Mouse (Mus musculus) cortical plate, adult 2 months (tissue): ENCODE results near the gene Cadm2. TPM values are rescaled to one million over a fixed set of nuclear protein-coding genes. Genes with fewer than 3 reads are reported as not detected.

ENCODE experiments used
- H3K27ac ChIP-seq: fragments of 200-500 bp; 2 replicates; pipeline ENCODE4 v1.5.1; 2012; ENCODE audit warnings: low read length, control low read depth, inconsistent platforms; ENCODE audit not compliant: insufficient read depth
- H3K4me1 ChIP-seq: fragments of 200-500 bp; 2 replicates; pipeline ENCODE4 v1.6.1; 2011; ENCODE audit warnings: low read length; ENCODE audit not compliant: control insufficient read depth, insufficient read depth
- H3K4me3 ChIP-seq: fragments of 200-500 bp; 2 replicates; pipeline ENCODE4 v1.5.1; 2011; ENCODE audit warnings: mild to moderate bottlenecking, low read length, control low read depth; ENCODE audit not compliant: insufficient read depth
- CTCF ChIP-seq: fragments of 200-500 bp; IDR thresholded peaks from 2 replicates; pipeline ENCODE4 v1.5.1; 2011; ENCODE audit warnings: mild to moderate bottlenecking, control low read depth, low read length; ENCODE audit not compliant: insufficient read depth; ENCODE audit errors: extremely low read depth
- POLR2A ChIP-seq: fragments of 200-500 bp; IDR thresholded peaks from 2 replicates; pipeline ENCODE4 v1.6.1; 2011; ENCODE audit warnings: mild to moderate bottlenecking, low read length, control low read depth; ENCODE audit not compliant: insufficient read depth; ENCODE audit errors: extremely low read depth
- polyA plus RNA-seq: library from polyadenylated mRNA; depleted of rRNA; stranded (reverse); fragments of >200 nt; gene quantifications from 2 replicates; pipeline ENCODE4 v1.2.3, GENCODE M21; 2012

Cadm2 gene
- polyA plus RNA-seq, 1 experiment: 72.3 TPM

DNA sequence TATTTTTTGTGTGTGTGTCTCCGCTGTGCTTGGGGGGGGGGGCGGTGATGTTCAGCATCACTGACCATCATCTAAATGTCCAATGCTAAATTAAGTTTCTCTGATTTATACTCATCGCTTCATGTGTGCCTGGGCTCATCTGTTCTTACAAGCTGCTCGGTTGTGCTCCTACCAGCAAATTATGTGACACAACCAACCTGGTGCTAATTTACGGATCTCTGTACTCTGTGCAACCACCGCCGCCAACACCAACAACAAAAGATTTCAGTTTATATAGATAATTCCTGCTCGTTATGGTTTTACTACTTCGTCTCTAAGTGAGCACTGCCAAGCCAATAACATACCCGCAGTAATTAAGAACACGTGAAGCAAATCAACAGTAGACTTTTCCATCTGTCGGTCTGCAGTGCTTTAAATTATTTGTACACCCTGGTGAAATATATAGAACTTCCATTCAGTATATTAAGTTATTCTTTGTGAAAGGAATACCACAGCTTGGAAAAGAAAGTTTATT is 700.8 kb downstream of the Cadm2 start:
- Histone ChIP-seq H3K4me3 (no peak overlapping the region), H3K4me1 (peaks cover 1% of the 10 kb centered on the region; the same call in 1 of the 2 replicates), H3K27ac (no peak overlapping the region)
- TF ChIP-seq POLR2A: no peak
- no peak for TF ChIP-seq CTCF

DNA sequence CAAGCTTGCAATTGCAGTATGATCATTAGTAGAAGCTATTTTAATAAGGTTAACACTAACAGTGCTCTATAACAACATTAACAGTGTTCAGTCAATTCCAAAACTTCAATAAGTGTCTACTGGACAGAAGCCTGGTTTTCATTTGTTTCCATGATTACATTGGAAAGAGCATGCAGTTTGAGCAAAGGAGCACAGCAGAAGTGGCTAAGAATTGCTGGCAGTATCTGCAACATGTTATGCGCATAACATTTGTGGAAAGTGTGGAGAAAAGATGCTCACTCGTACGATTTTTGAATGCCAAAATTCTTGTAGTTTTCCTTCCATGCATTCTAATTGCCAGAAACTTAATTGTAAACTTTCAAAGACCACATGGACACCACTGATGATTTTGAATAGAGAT is 718.9 kb downstream of the Cadm2 start:
- TF ChIP-seq POLR2A: no peak
- TF ChIP-seq CTCF: no peak
- no peak overlapping the region for H3K27ac ChIP-seq
- no peaks in the 10 kb centered on the region for H3K4me1 ChIP-seq
- no peak overlapping the region for H3K4me3 ChIP-seq

DNA sequence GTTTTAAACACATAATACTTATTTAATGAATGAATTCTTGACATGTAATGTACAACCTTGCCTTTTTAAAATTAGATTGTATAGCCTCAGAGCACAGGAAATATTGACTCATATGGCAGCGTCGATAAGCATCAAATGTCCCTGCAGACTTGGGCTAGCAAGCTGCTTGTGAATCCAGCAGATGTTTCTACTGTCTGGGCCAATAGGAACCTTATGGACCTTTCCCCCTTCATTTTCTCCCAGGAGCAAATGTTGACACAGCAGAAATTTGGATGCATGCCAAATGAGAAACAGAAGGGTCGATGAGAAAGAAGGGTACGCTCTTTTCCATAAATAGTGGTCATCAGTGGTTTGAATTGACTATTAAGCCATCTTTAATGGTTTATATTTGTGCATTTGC is 720.0 kb downstream of the Cadm2 start:
- no peak overlapping the region for H3K27ac ChIP-seq
- no peak overlapping the region for H3K4me3 ChIP-seq
- H3K4me1 ChIP-seq: no peaks in the 10 kb centered on the region
- TF ChIP-seq POLR2A (no peak), CTCF (no peak)

GRCm38 (mm10) chr16:66892359-66892758 is 728.3 kb downstream of the Cadm2 start:
- Histone ChIP-seq H3K4me1 (no peaks in the 10 kb centered on the region), H3K4me3 (no peak overlapping the region), H3K27ac (no peak overlapping the region)
- TF ChIP-seq CTCF (no peak), POLR2A (no peak)

- H3K4me3 ChIP-seq: no peak overlapping the region
- no peak overlapping the region for H3K27ac ChIP-seq
- no peaks in the 10 kb centered on the region for H3K4me1 ChIP-seq
- TF ChIP-seq CTCF: no peak
- TF ChIP-seq POLR2A: no peak
Measured at GRCm38 (mm10) chr16:66891559-66892247, 729.0 kb downstream of the Cadm2 start.

GRCm38 (mm10) chr16:66889907-66890306 is 730.8 kb downstream of the Cadm2 start:
- TF ChIP-seq POLR2A (no peak), CTCF (no peak)
- no peak overlapping the region for H3K4me3 ChIP-seq
- H3K27ac ChIP-seq: no peak overlapping the region
- no peaks in the 10 kb centered on the region for H3K4me1 ChIP-seq

DNA sequence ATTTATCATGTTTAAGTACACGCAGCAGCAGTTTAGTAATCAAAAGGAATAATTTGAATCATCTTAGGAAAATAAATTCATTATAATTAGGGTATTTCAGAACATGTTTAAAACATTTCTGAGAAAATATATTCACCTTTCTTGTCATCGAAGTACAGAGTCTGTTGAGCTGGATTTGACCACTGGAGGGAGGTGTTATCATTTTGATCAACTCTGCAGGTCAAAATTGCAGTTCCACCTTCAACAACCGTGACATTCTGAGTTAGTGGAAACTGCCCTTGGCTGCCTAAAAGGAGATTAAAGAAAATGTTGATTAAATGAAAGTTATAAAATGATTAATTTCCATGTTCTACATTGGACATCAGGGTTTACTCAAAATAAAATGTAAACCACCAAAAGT is 738.1 kb downstream of the Cadm2 start:
- no peak overlapping the region for H3K4me3 ChIP-seq
- no peaks in the 10 kb centered on the region for H3K4me1 ChIP-seq
- no peak for TF ChIP-seq POLR2A
- 0 out of 2 replicates have a peak, but pooled peaks have one; percentile 12 for TF ChIP-seq CTCF
- H3K27ac ChIP-seq: no peak overlapping the region

DNA sequence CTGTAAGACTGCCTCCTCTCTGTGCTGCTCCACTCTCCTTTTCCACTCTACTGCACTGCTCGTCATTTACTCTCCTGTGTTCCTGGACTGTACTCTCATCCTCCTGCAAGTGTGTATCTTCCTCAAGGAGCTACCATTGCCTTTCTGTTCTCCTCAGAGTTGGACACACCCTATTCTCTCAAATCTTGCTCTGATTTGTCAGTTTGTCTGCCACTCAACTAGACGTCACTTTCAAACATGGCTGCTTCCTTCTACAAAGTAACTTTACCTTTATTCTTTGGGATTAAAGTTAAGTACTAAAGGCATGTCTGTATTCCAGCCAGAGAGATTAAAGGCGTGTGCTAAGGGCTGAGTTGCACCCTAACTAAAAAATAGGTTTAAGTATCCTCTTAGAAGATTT is 749.5 kb downstream of the Cadm2 start:
- no peak overlapping the region for H3K4me3 ChIP-seq
- TF ChIP-seq CTCF (no peak), POLR2A (no peak)
- H3K4me1 ChIP-seq: no peaks in the 10 kb centered on the region
- H3K27ac ChIP-seq: no peak overlapping the region

- H3K27ac ChIP-seq: peak overlapping the region; percentile 65; the same call in 1 of the 2 replicates
Measured at GRCm38 (mm10) chr16:66851047-66851446, 769.7 kb downstream of the Cadm2 start.

GRCm38 (mm10) chr16:66824866-66825265 is 795.8 kb downstream of the Cadm2 start:
- Histone ChIP-seq H3K27ac (no peak overlapping the region), H3K4me1 (peaks cover 2% of the 10 kb centered on the region; the same call in 1 of the 2 replicates), H3K4me3 (no peak overlapping the region)
- TF ChIP-seq CTCF (no peak), POLR2A (no peak)

More at GRCm38 (mm10) chr16:66851047-66851446, 769.7 kb downstream of the Cadm2 start:
- TF ChIP-seq POLR2A: no peak
- no peak for TF ChIP-seq CTCF
- Histone ChIP-seq H3K4me1 (peaks cover 3% of the 10 kb centered on the region), H3K4me3 (no peak overlapping the region)

- TF ChIP-seq CTCF: no peak
- no peak for TF ChIP-seq POLR2A
Measured at GRCm38 (mm10) chr16:66811495-66811894, 809.2 kb downstream of the Cadm2 start.

More at GRCm38 (mm10) chr16:66811495-66811894, 809.2 kb downstream of the Cadm2 start:
- no peak overlapping the region for H3K27ac ChIP-seq
- no peak overlapping the region for H3K4me3 ChIP-seq
- no peaks in the 10 kb centered on the region for H3K4me1 ChIP-seq
